In genomic region chr11:120343519-120344309, GRCm38 (mm10) we compare ENCODE assay signal across 8 mouse cellular contexts. TPM values are rescaled to one million over a fixed set of nuclear protein-coding genes. Genes with fewer than 3 reads are reported as not detected.
A peak's percentile ranks its signal among the peaks of the same experiment; 100 is the strongest.
DNase-seq lines count a peak whose midpoint lies in the region; ATAC-seq and TF ChIP-seq lines count a peak whose summit lies in the region.

No protein-coding gene starts in this region.

- H3K9me3 ChIP-seq in limb, embryonic 15.5 days = no peaks in the 10 kb centered on the region
- H3K9me3 ChIP-seq in stomach, embryonic 16.5 days (replicated peaks; ENCODE audit: control insufficient read depth, low read length) = no peaks in the 10 kb centered on the region

- H3K4me3 ChIP-seq in embryonic fibroblast, embryonic 13.5 days (ENCODE audit: insufficient read depth, low read length) = no peak overlapping the region
- no peak overlapping the region for H3K4me3 ChIP-seq in limb, embryonic 15.5 days
- H3K4me3 ChIP-seq in stomach, embryonic 16.5 days (replicated peaks; ENCODE audit: low read length) = no peak overlapping the region

- peak; percentile 39 for DNase-seq in gastrocnemius, postnatal 10 days
- no peak for DNase-seq in gastrocnemius, adult 18-20 months (ENCODE audit: low spot score)
- peak; percentile 63 for DNase-seq in 3134 (ENCODE audit: extremely low read depth, insufficient read length, low spot score)
- no peak for DNase-seq in frontal cortex, postnatal 10 days (ENCODE audit: low spot score in 2 of 2)
- no peak for DNase-seq in thymus, postnatal 25 days

- H3K9ac ChIP-seq in limb, embryonic 15.5 days = no peak overlapping the region
- no peak overlapping the region for H3K9ac ChIP-seq in stomach, embryonic 16.5 days (ENCODE audit: low read length)

- no peaks in the 10 kb centered on the region for H3K4me1 ChIP-seq in embryonic fibroblast, embryonic 13.5 days (ENCODE audit: control insufficient read depth, insufficient read depth, low read length)
- H3K4me1 ChIP-seq in limb, embryonic 15.5 days = peaks cover 11% of the 10 kb centered on the region
- H3K4me1 ChIP-seq in stomach, embryonic 16.5 days (ENCODE audit: control insufficient read depth, insufficient read depth, low read length) = peaks cover 4% of the 10 kb centered on the region; the same call in 1 of the 2 replicates

- no peak overlapping the region for H3K27ac ChIP-seq in embryonic fibroblast, embryonic 13.5 days (ENCODE audit: insufficient read depth, low read length)
- H3K27ac ChIP-seq in limb, embryonic 15.5 days = peak overlapping the region; percentile 38
- H3K27ac ChIP-seq in stomach, embryonic 16.5 days (ENCODE audit: low read length) = peak overlapping the region; percentile 7

- no peak for TF ChIP-seq CTCF in embryonic fibroblast, embryonic 13.5 days (IDR thresholded peaks at IDR 0.05; ENCODE audit: borderline replicate concordance, insufficient read depth, low read length)

- peak; percentile 45 for TF ChIP-seq POLR2A in embryonic fibroblast, embryonic 13.5 days (IDR thresholded peaks at IDR 0.05; ENCODE audit: low read depth, low read length)

- H3K4me2 ChIP-seq in limb, embryonic 15.5 days = no peak overlapping the region
- no peak overlapping the region for H3K4me2 ChIP-seq in stomach, embryonic 16.5 days (ENCODE audit: low read depth, low read length)

- 75% methylated on average over 5 of the region's 5 CpGs for WGBS in limb, embryonic 15.5 days
- 65% methylated on average over 5 of the region's 5 CpGs for WGBS in stomach, embryonic 16.5 days

- ATAC-seq in limb, embryonic 15.5 days (ENCODE audit: insufficient number of reproducible peaks, low FRiP score, low TSS enrichment, low read depth) = no peak
- ATAC-seq in stomach, embryonic 16.5 days (ENCODE audit: insufficient read depth, low FRiP score) = no peak

- no peaks in the 10 kb centered on the region for H3K27me3 ChIP-seq in limb, embryonic 15.5 days
- H3K27me3 ChIP-seq in stomach, embryonic 16.5 days (ENCODE audit: control insufficient read depth, insufficient read depth, low read length) = no peaks in the 10 kb centered on the region

- H3K36me3 ChIP-seq in limb, embryonic 15.5 days = peaks cover 13% of the 10 kb centered on the region
- peaks cover 5% of the 10 kb centered on the region; the same call in 1 of the 2 replicates for H3K36me3 ChIP-seq in stomach, embryonic 16.5 days (ENCODE audit: control insufficient read depth, insufficient read depth, low read length)

RNA-seq across cellular contexts. Expression of gene Actg1, which starts 4.6 kb away (rescaled TPM):
- total RNA-seq in gastrocnemius, postnatal 10 days (2021) = 100 to 1,000 TPM; 439 to 618 TPM
- 100 to 1,000 TPM; 158 to 253 TPM for total RNA-seq in gastrocnemius, adult 18-20 months (2021)
- 5,586 and 6,404 TPM in 2 replicates for polyA plus RNA-seq in embryonic fibroblast, embryonic 13.5 days (2011; ENCODE audit: insufficient read length, low read depth, missing spikeins)
- 2,203 and 2,296 TPM in 2 replicates for polyA plus RNA-seq in limb, embryonic 15.5 days (2015; fragmentation: Nextera tagmentation; extraction: Ambion mirVana)
- 2,700 and 3,060 TPM in 2 replicates for polyA plus RNA-seq in stomach, embryonic 16.5 days (2015; fragmentation: Nextera tagmentation; extraction: Ambion mirVana)

RNA-seq across cellular contexts. Expression of gene Fscn2, which starts 17.6 kb away (rescaled TPM):
- under 1 TPM; 0.50 to 0.61 TPM for total RNA-seq in gastrocnemius, postnatal 10 days (2021)
- total RNA-seq in gastrocnemius, adult 18-20 months (2021) = under 1 TPM; 0.39 to 0.52 TPM
- not detected in 2 replicates for polyA plus RNA-seq in embryonic fibroblast, embryonic 13.5 days (2011; ENCODE audit: insufficient read length, low read depth, missing spikeins)
- polyA plus RNA-seq in limb, embryonic 15.5 days (2015; fragmentation: Nextera tagmentation; extraction: Ambion mirVana) = 0.31 and 0.79 TPM in 2 replicates
- polyA plus RNA-seq in stomach, embryonic 16.5 days (2015; fragmentation: Nextera tagmentation; extraction: Ambion mirVana) = 0.44 and 0.80 TPM in 2 replicates

RNA-seq across cellular contexts. Expression of gene Faap100, which starts 34.9 kb away (rescaled TPM):
- total RNA-seq in gastrocnemius, postnatal 10 days (2021) = 10 to 100 TPM; 14.6 to 15.3 TPM
- 10 to 100 TPM in 1 of 2 experiments, 1 to 10 TPM in 1; 8.3 to 19.3 TPM for total RNA-seq in gastrocnemius, adult 18-20 months (2021)
- polyA plus RNA-seq in embryonic fibroblast, embryonic 13.5 days (2011; ENCODE audit: insufficient read length, low read depth, missing spikeins) = 8.5 and 10.9 TPM in 2 replicates
- 33.1 and 33.3 TPM in 2 replicates for polyA plus RNA-seq in limb, embryonic 15.5 days (2015; fragmentation: Nextera tagmentation; extraction: Ambion mirVana)
- 34.5 and 36.1 TPM in 2 replicates for polyA plus RNA-seq in stomach, embryonic 16.5 days (2015; fragmentation: Nextera tagmentation; extraction: Ambion mirVana)

Comparison
In these comparisons a context has a peak if more than half of its experiments do, and no peak if none do; other contexts are left out.
1. DNase-seq: peak in gastrocnemius, postnatal 10 days (single experiment) and 3134 (single experiment); none in gastrocnemius, adult 18-20 months (single experiment), frontal cortex, postnatal 10 days (0 of 2) and thymus, postnatal 25 days (single experiment).